Mouse (Mus musculus) adipocyte (in vitro differentiated cells): ENCODE results near the gene Acd.

ENCODE experiments used
- DNase-seq: peaks from one replicate; pipeline ENCODE4 v3.0.0-alpha.2; 2016; ENCODE audit warnings: low spot score

The Acd gene

DNA sequence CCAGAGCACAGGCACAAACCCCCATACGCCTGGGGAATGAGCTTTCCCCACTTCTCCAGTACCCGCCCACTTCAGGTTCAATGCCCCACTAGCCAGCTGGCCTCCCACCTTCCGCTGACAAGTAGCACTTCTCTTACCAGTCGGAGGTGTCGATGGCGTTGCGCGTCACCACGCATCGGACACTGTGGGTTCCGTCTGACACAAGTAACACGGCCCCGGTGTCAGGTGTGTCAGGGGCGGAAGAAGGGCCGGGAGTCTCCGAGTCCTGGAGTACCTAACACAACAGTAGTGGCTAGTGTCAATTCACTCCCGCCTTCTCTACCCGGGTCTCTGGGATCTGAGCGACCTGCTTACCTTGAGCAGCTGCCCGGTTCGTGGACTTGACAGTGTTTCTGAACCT lies 336 bp downstream of the Acd start:
- DNase-seq, result no peak

DNA sequence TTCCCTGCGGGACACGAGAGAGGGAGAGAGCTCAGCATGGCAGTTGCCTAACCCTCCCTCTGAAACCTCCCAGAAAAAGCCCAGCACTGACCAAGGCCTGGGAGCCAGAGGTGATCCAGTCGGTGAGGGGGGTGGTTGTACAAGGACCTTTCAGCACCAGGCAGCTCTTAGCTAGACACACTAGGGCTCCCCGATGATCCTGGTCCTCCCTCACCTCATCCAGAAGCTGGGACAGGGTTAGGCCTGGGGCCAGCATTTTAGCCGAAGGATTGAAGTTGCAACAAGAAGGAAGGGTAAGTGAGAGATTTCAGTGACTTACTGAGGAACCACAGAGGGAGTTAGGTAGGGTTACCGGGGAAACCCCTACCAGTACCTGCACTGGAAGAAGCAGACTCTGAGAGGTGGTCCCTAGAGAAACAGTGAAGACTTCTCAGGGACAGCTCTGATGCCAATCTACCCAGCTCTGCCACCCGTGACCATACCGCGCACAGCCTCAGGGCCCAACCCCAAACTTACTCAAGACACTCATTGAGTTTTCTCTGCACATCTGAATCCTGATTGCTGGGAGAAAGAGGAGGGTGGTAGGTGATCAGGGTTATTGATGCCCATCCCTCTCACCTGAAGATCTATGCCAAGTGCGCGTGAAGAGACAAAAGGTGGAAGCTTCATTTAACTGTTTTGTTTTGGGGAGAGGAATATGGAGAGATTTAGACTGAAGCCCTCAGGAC lies 1.2 kb downstream of the Acd start:
- no peak for DNase-seq

GRCm38 (mm10) chr8:105698734-105699133 lies 2.2 kb downstream of the Acd start:
- no peak for DNase-seq

DNA sequence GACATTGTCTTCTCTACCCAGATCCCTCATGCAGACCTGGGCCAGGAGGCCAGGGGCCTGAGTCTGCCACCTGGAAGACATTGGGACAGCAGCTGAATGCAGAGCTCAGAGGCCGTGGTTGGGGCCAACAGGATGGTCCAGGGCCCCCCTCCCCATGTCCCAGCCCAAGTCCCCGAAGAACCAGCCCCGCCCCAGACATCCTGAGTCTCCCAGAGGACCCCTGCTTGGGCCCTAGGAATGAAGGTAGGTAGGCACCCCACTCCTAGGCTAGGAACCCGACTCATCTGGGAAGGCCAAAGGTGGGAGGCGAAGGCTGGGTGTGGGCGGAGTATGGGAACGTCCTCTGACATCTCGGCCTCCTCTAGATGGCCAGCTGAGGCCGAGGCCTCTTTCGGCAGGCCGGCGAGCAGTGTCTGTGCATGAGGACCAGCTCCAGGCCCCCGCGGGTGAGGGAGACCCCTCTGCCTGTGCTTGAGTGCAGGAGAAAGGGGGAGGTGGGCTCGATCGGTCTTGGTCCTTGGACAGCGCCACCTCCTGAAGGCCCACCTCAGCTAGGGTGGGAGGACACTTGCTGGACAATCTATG lies 3.6 kb downstream of the Acd start:
- DNase-seq, result no peak

DNA sequence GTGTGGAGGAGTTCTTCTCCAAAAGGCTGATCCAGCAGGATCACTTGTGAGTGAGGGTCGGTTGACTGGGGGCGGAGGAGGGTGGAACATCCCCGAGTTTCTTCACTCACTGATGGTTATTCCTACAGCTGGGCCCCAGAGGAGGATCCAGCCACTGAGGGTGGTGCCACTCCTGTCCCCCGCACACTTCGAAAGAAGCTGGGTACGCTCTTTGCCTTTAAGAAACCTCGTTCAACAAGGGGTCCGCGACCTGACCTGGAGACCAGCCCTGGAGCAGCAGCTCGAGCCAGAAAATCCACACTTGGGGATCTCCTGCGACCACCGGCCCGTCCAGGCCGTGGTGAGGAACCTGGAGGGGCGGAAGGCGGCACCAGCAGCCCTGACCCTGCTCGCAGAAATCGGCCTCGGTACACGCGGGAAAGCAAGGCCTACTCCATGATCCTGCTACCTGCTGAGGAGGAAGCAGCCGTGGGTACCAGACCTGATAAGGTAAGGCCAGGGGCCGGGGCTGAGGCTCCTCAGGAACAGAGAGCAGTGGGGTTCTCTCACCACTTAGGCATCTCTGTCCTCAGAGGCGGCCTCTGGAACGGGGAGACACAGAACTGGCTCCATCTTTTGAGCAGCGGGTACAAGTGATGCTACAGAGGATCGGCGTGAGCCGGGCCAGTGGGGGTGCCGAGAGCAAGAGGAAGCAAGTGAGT lies 5.7 kb downstream of the Acd start:
- no peak for DNase-seq

- no peak for DNase-seq
Measured at GRCm38 (mm10) chr8:105694051-105694799, 6.7 kb downstream of the Acd start.

GRCm38 (mm10) chr8:105693648-105694047 lies 7.3 kb downstream of the Acd start:
- peak; percentile 16 for DNase-seq

- no peak for DNase-seq
Measured at GRCm38 (mm10) chr8:105692449-105693182, 8.3 kb downstream of the Acd start.

DNA sequence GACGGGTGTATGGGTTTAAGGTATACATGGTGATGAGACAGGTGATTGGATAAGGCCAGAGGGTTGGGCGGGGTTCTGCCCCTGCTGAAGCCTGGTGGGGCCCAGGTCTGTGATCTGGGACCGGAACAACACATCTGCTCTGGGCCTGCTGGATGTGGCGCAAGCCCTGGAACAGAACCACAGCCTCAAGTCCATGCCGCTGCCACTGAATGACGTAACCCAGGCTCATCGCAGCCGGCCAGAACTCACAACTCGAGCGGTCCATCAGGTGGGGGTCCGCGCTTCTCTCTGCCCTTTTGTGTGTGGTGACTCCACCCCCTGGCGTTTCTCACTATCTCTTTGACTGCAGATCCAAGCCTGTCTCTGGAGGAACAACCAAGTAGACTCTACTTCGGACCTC lies 9.9 kb downstream of the Acd start:
- DNase-seq, result no peak

GRCm38 (mm10) chr8:105689983-105690360 lies 10.9 kb downstream of the Acd start:
- DNase-seq, result no peak

- DNase-seq, result no peak
Measured at GRCm38 (mm10) chr8:105689256-105689982, 11.5 kb downstream of the Acd start.

GRCm38 (mm10) chr8:105688242-105688752 lies 12.6 kb downstream of the Acd start:
- no peak for DNase-seq

DNA sequence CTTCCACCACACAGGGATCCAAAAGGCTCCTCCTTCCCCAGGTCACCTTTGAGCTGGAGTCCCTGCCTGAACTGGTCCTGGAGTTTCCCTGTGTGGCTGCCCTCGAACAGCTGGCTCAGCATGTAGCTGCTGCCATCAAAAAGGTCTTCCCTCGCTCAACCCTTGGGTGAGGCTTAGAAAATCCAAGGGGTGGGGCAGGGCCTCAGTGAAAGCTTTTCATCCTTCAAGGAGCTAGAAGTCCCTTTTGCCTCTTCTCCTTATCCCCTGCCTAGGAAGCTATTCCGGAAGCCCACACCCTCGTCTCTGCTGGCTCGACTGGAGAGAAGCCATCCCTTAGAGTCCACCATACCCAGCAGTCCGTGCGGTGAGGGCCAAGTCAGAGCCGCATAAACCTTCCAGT lies 13.4 kb downstream of the Acd start:
- DNase-seq, result no peak

DNA sequence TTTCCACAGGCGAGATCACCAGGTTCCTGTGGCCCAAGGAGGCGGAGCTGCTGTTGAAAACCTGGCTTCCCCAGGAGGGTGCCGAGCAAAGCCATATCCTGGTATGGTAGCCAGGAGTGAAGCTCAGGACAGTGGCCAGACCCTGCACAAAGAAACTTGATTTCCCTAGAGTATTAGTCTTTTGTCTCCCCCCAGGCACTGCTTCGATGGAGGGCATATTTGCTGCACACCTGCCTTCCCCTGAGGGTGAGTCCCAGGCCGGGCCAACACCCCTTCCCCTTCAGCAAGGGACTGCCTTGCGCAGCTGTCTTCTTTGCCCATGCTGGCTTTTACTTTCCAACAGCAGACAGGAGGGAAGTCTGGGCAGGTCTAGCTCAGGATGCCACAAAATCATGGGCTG lies 14.4 kb downstream of the Acd start:
- DNase-seq, result no peak

DNA sequence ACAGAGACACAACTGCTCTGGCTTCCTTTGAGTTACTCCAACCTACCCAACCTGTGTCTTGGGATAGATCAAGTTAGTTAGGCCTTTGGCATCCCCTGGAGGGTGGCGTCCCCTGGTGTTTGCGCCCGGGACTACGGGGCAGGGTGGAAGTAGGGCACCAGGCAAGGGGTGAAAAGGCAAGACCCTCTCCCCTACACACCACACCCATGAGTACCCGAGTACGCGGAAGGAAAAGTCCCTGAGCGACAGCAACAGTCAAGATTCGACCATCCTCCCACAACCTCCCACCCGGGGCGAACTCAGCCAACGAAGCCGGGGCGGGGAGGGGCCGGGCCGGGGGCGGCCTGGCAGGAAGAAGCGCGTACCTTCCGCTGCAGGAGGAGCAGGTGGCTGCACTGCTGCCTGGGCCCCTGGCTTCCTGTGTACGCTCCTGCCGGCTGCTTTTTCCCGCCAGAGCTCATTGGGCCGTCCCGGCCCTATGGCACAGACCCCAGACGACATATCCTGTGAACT lies 15.1 kb downstream of the Acd start, which contains the start of gene Carmil2:
Gene Carmil2, plus strand, starts transcription at position 479 of the 513 bp plus-strand sequence.
- peak; percentile 18 for DNase-seq

DNA sequence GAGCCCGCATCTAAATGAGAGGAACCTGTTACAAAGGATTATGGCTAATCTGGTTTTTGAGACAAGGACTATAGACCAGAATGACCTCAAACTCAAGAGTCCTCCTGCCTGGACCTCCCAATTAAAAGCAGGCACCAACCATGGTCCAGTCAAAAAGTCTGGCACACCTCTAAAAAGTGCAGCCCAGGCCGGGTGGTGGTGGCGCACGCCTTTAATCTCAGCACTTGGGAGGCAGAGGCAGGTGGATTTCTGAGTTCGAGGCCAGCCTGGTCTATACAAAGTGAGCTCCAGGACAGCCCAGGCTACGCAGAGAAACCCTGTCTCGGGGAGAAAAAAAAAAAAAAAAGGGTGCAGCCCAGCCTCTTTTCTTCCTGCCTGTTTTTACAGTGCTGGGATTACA lies 15.6 kb downstream of the Acd start:
- no peak for DNase-seq

GRCm38 (mm10) chr8:105677891-105678290 lies 23.0 kb downstream of the Acd start:
- peak; percentile 42 for DNase-seq

- peak; percentile 51 for DNase-seq
Measured at GRCm38 (mm10) chr8:105661167-105661566, 39.7 kb downstream of the Acd start.

DNA sequence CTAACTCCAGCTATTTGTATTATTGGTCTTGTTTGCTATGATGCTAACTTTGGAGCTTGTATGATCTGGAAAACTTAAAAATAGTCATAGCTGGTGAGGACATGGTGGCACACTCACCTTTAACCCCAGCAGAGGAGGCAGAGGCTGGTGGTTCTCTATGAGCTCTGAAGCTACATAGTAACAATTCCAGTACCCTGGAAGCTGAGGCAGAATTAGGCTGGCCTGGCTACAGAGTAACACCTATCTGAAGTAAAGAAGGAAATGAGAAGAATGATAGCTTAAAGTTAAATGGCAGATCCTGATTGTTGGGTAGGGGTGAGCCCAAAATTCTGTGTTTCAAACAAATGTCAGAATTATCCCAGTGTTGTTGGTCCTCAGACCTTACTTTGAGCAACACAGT lies 43.3 kb downstream of the Acd start:
- DNase-seq, result no peak

DNA sequence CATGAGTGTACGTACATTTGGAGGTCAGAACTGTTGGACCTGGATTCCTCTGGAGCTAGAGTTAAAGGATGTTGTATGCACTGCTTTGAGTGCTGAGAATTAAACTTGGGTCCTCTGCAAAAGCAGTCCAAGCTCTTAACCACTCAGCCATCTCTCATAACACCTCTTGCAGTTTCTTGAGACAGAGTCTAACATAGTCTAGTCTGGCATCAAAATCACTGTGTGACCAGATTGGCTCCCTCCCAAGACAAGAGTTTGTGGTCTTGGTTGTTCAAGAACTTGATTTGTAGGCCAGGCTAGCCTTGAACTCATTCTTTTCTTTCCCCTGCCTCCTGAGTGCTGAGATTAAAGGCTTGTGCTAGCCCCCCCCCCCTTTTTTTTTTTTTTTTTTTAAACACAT lies 52.0 kb downstream of the Acd start:
- DNase-seq, result no peak
